Mouse (Mus musculus) forebrain, embryonic 16.5 days (tissue): Measurements from ENCODE around the gene Erc2. TPM values are rescaled to one million over a fixed set of nuclear protein-coding genes. Genes with fewer than 3 reads are reported as not detected.

Experiments
- ATAC-seq: fragments of 200-750 bp; cut with Nextera tagmentation; 2 replicates; pipeline ENCODE4 v1.8.0; 2017; ENCODE audit warnings: mild to moderate bottlenecking, moderate library complexity
- H3K27ac ChIP-seq: fragments of 300-500 bp; sonication (generic); 2 replicates; pipeline ENCODE4 v1.5.1; 2014; ENCODE audit warnings: low read length, control low read depth
- H3K27me3 ChIP-seq: fragments of 300-500 bp; sonication (generic); replicated peaks from 2 replicates; pipeline ENCODE4 v1.6.1; 2014; ENCODE audit warnings: low read length; ENCODE audit not compliant: control insufficient read depth, insufficient read depth
- H3K36me3 ChIP-seq: fragments of 300-500 bp; sonication (generic); 2 replicates; pipeline ENCODE4 v1.6.1; 2014; ENCODE audit not compliant: control insufficient read depth, insufficient read depth
- H3K4me1 ChIP-seq: fragments of 300-500 bp; sonication (generic); replicated peaks from 2 replicates; pipeline ENCODE4 v1.6.1; 2014; ENCODE audit warnings: low read length; ENCODE audit not compliant: control insufficient read depth, insufficient read depth
- H3K4me2 ChIP-seq: fragments of 300-500 bp; sonication (generic); 2 replicates; pipeline ENCODE4 v1.6.1; 2014; ENCODE audit warnings: mild to moderate bottlenecking, low read length, control low read depth
- H3K4me3 ChIP-seq: fragments of 300-500 bp; sonication (generic); replicated peaks from 2 replicates; pipeline ENCODE4 v1.5.1; 2014; ENCODE audit warnings: mild to moderate bottlenecking, low read length, control low read depth
- H3K9ac ChIP-seq: fragments of 300-500 bp; sonication (generic); replicated peaks from 2 replicates; pipeline ENCODE4 v1.6.1; 2014; ENCODE audit warnings: low read depth, low read length, control low read depth
- H3K9me3 ChIP-seq: fragments of 300-500 bp; sonication (generic); 2 replicates; pipeline ENCODE4 v1.6.1; 2016; ENCODE audit warnings: low read length; ENCODE audit not compliant: control insufficient read depth
- WGBS: fragments of 180-500 bp; shearing (Covaris S2); extraction: QIAGEN DNeasy Blood & Tissue Kit; methylation state at CpG from one replicate; pipeline ENCODE4 v1.1.7; 2014; 5-methylcytosine and 5-hydroxymethylcytosine counted together
- polyA plus RNA-seq: library from polyadenylated mRNA; unstranded; fragments of >200 nt; fragmentation: Nextera tagmentation; extraction: Ambion mirVana; gene quantifications from 2 replicates; pipeline ENCODE4 v1.2.1, GENCODE M21; 2015

Gene Erc2
- polyA plus RNA-seq, 1 experiment from 2014 or later, result 78.0 TPM

DNA sequence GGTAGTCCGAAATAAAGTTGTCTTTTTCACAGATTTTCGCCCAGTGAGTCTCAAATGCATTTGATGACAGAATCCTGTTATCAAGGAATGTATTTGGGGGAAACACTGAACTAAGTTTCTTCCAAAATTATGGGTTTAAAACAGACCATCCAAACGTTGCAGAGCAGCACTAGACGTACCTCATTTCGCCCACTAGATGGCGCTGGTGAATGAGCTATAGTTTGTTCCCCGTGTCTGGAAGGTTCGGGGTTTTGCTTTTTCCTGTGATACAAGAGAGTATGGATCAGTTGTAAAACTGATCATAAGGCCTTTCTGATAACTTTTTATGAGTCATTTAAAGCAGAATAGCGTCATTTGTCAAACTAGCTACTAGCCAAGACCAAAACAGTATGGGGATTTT is 185.9 kb downstream of the Erc2 start:
- H3K27me3 ChIP-seq, result no peaks in the 10 kb centered on the region
- no peak overlapping the region for H3K9ac ChIP-seq
- H3K27ac ChIP-seq, result no peak overlapping the region
- 3% methylated on average over 9 of the region's 9 CpGs for WGBS
- H3K9me3 ChIP-seq, result peaks cover 4% of the 10 kb centered on the region; the same call in 1 of the 2 replicates
- H3K4me1 ChIP-seq, result peaks cover 8% of the 10 kb centered on the region
- H3K4me2 ChIP-seq, result no peak overlapping the region
- no peak overlapping the region for H3K4me3 ChIP-seq
- ATAC-seq, result peak; percentile 88
- H3K36me3 ChIP-seq, result no peaks in the 10 kb centered on the region

DNA sequence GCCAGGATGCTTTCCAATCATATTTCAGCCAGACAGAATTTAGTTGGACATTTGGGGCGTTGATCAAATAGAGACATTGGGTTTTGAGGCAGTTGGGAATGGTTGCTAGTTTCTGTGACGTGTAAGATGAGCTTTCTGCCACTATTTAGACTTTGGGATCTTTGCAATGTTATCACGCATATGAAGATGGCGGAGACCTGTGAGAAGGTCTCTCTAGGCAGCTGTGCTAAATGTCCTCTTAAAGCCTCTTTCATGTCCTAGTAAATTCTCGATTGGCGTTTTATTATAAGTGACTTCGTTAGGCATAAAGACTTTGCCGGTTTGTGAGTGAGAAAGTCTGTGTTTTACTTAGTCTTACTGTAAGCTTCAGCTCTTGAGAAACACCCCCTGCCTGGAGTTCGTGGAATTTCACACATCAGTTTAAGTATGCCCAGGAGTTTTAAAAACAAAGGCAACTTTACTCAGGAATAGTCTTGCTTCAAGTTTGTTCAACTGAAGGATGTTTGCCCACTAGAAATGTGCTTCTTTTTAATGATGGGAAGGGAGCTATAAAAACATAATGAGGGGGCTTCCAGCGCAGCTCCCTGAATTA is 186.4 kb downstream of the Erc2 start:
- H3K9ac ChIP-seq, result no peak overlapping the region
- WGBS, result 53% methylated on average over 10 of the region's 10 CpGs
- peaks cover 8% of the 10 kb centered on the region for H3K4me1 ChIP-seq
- H3K4me2 ChIP-seq, result no peak overlapping the region
- H3K4me3 ChIP-seq, result no peak overlapping the region
- no peaks in the 10 kb centered on the region for H3K36me3 ChIP-seq
- ATAC-seq, result no peak
- H3K27ac ChIP-seq, result no peak overlapping the region
- H3K9me3 ChIP-seq, result peaks cover 4% of the 10 kb centered on the region; the same call in 1 of the 2 replicates
- no peaks in the 10 kb centered on the region for H3K27me3 ChIP-seq

DNA sequence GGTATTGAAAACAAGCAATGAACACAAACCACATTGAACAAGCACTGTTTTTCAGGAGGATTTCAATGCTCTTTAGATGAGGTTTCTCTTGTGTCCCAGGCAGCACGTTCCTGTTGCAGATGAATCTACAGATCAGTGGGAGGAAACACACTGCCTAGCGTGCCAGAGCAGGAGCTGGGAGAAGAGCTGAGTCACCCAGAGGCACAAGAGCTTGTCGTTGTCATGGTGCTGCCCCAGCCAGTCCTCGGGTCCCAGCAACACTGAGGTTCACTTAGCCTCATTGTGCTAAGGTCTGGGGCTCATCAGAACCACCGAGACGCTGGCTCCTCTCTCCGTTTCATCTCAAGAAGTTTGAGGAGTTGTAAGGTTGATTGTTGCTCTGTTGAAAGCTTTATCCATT is 188.6 kb downstream of the Erc2 start:
- no peak overlapping the region for H3K4me2 ChIP-seq
- H3K36me3 ChIP-seq, result no peaks in the 10 kb centered on the region
- H3K9me3 ChIP-seq, result no peaks in the 10 kb centered on the region
- H3K9ac ChIP-seq, result no peak overlapping the region
- H3K4me1 ChIP-seq, result peaks cover 8% of the 10 kb centered on the region
- WGBS, result 10% methylated on average over 7 of the region's 7 CpGs
- ATAC-seq, result no peak
- no peak overlapping the region for H3K4me3 ChIP-seq
- no peaks in the 10 kb centered on the region for H3K27me3 ChIP-seq
- H3K27ac ChIP-seq, result no peak overlapping the region

GRCm38 (mm10) chr14:27811649-27812048 is 189.4 kb downstream of the Erc2 start:
- WGBS, result 93% methylated on average over 3 of the region's 3 CpGs
- H3K27me3 ChIP-seq, result no peaks in the 10 kb centered on the region
- H3K4me1 ChIP-seq, result peaks cover 8% of the 10 kb centered on the region
- no peak overlapping the region for H3K4me3 ChIP-seq
- ATAC-seq, result no peak
- no peak overlapping the region for H3K9ac ChIP-seq
- H3K9me3 ChIP-seq, result no peaks in the 10 kb centered on the region
- H3K36me3 ChIP-seq, result no peaks in the 10 kb centered on the region
- no peak overlapping the region for H3K4me2 ChIP-seq
- no peak overlapping the region for H3K27ac ChIP-seq

DNA sequence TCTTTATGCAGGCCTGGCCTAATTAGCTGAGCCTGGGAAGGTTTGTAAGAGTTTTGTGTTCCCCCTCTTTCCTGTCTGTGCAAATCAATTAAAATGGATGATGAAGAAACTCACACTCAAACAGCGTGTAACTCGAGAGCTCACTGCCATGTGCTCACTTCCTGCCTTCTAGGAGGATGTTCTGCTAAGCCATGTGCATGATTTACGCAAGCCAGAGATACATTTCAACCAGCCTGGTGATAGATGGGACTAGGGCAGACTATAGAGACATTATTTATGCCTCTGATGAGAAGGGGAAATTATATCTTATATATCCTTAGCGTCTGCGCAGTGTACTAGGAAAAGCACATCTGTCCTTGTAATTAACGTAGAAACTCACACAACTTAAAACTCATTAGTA is 193.5 kb downstream of the Erc2 start:
- Histone ChIP-seq H3K4me3 (no peak overlapping the region), H3K9ac (no peak overlapping the region), H3K36me3 (no peaks in the 10 kb centered on the region), H3K27ac (no peak overlapping the region), H3K9me3 (no peaks in the 10 kb centered on the region), H3K4me2 (no peak overlapping the region), H3K4me1 (peaks cover 3% of the 10 kb centered on the region), H3K27me3 (no peaks in the 10 kb centered on the region)
- WGBS, result 45% methylated on average over 6 of the region's 6 CpGs
- ATAC-seq, result no peak

DNA sequence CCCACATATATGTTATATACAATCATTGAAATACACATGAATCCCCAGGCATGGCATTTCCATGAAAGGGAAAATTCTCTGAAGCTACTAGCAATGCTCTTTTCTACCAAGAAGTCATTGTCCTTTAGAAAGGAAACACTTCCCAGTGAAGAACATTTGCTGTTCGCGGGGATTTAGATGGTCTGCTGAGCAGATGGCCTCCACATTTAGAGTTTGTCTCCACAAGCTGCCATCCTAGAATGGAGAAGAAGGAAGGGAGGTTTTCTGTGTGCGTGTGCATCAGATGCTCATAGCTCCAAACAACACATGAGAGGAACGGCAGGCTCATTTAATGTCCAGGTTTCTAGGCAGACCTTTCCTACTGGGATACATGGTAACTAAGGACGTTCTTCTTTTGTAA is 196.8 kb downstream of the Erc2 start:
- Histone ChIP-seq H3K4me3 (no peak overlapping the region), H3K4me1 (0 out of 2 replicates have a peak, but pooled peaks cover 4% of the 10 kb centered on the region), H3K27me3 (no peaks in the 10 kb centered on the region), H3K4me2 (no peak overlapping the region), H3K9me3 (no peaks in the 10 kb centered on the region), H3K27ac (no peak overlapping the region), H3K9ac (no peak overlapping the region), H3K36me3 (no peaks in the 10 kb centered on the region)
- ATAC-seq, result no peak
- 90% methylated on average over 5 of the region's 5 CpGs for WGBS

DNA sequence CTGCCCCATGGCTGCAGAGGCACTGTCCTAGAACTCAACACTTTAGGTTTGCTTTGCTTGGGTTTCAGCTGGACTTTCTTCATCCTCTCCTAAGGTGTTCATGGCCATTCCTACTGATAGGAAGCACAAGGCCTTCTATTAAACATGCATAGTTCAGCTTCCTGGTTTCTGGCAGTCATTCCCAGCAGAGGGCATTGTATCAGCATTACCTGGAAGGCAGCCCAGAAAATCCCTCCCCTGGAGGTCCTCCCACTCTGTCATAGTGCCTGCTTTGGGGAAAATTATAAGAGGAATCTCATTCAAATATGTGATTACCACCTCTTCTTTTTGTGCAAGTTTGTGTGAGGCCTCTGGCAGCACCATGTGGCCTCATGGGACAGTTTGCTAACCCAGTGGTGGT is 199.6 kb downstream of the Erc2 start:
- no peak for ATAC-seq
- Histone ChIP-seq H3K4me1 (0 out of 2 replicates have a peak, but pooled peaks cover 4% of the 10 kb centered on the region), H3K9me3 (no peaks in the 10 kb centered on the region), H3K9ac (no peak overlapping the region), H3K27ac (no peak overlapping the region), H3K4me2 (no peak overlapping the region), H3K4me3 (no peak overlapping the region), H3K36me3 (no peaks in the 10 kb centered on the region), H3K27me3 (no peaks in the 10 kb centered on the region)

- Histone ChIP-seq H3K36me3 (no peaks in the 10 kb centered on the region), H3K27ac (no peak overlapping the region), H3K27me3 (no peaks in the 10 kb centered on the region), H3K9me3 (no peaks in the 10 kb centered on the region), H3K4me2 (no peak overlapping the region), H3K9ac (no peak overlapping the region), H3K4me1 (0 out of 2 replicates have a peak, but pooled peaks cover 4% of the 10 kb centered on the region), H3K4me3 (no peak overlapping the region)
- WGBS, result 94% methylated on average over 6 of the region's 6 CpGs
- ATAC-seq, result no peak
Observed at GRCm38 (mm10) chr14:27822566-27822965, 200.3 kb downstream of the Erc2 start.

DNA sequence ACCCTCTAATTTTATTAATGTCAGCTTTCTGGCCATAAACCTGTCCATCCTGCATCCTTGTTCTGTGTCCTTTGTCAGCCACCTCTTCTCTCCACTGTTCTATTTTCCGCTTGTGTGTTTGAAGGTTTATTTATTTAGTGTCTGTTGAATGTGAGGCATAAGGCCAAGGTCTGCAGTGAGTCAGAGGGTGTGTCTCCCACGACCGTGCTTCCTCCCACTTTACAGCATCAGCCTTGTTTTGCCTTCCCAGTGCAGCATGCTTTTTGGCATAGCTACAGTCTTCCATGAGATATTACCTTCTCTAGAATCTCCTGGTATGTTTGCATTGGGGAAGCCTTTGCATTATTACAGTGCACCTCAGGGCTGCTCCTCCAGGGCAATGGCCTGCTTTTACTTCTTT is 200.8 kb downstream of the Erc2 start:
- H3K9me3 ChIP-seq, result no peaks in the 10 kb centered on the region
- 66% methylated on average over 3 of the region's 3 CpGs for WGBS
- ATAC-seq, result no peak
- H3K36me3 ChIP-seq, result no peaks in the 10 kb centered on the region
- no peak overlapping the region for H3K27ac ChIP-seq
- H3K27me3 ChIP-seq, result no peaks in the 10 kb centered on the region
- no peak overlapping the region for H3K9ac ChIP-seq
- no peak overlapping the region for H3K4me2 ChIP-seq
- H3K4me3 ChIP-seq, result no peak overlapping the region
- H3K4me1 ChIP-seq, result 0 out of 2 replicates have a peak, but pooled peaks cover 4% of the 10 kb centered on the region

DNA sequence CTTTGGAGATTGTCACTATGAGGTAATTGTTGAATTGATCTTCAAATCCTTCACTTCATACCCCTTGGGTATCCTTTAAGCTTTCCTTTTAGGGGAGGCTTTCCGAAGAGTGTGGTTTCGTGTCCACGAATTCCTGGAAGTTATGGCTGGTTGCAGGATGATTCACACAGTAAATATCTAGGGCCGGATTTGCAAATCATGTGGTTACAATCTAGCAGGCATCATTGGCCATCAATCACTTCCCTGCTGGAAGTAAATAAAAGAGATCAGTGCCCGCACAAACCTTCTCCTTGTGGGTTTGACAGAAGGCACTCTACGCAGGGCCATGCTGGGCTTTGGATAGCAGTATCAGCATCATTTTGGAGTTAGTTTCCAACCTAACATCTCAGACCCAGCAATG is 201.7 kb downstream of the Erc2 start:
- Histone ChIP-seq H3K9ac (no peak overlapping the region), H3K36me3 (no peaks in the 10 kb centered on the region), H3K27me3 (no peaks in the 10 kb centered on the region), H3K4me2 (no peak overlapping the region), H3K4me1 (0 out of 2 replicates have a peak, but pooled peaks cover 6% of the 10 kb centered on the region), H3K27ac (no peak overlapping the region), H3K9me3 (no peaks in the 10 kb centered on the region), H3K4me3 (no peak overlapping the region)
- no peak for ATAC-seq
- WGBS, result 92% methylated on average over 6 of the region's 6 CpGs
